Mouse (Mus musculus) cortical plate, adult 2 months (tissue): ENCODE results near the gene Slc22a17.

Experiments
- CTCF ChIP-seq: fragments of 200-500 bp; IDR thresholded peaks from 2 replicates; pipeline ENCODE4 v1.5.1; 2011; ENCODE audit warnings: mild to moderate bottlenecking, control low read depth, low read length; ENCODE audit not compliant: insufficient read depth; ENCODE audit errors: extremely low read depth
- POLR2A ChIP-seq: fragments of 200-500 bp; IDR thresholded peaks from 2 replicates; pipeline ENCODE4 v1.6.1; 2011; ENCODE audit warnings: mild to moderate bottlenecking, low read length, control low read depth; ENCODE audit not compliant: insufficient read depth; ENCODE audit errors: extremely low read depth

GRCm38 (mm10) chr14:54936831-54937160, 23.9 kb upstream of the Slc22a17 start:
- no peak for TF ChIP-seq POLR2A
- no peak for TF ChIP-seq CTCF
